In genomic region chr7:44281586-44281985, GRCm38 (mm10) we compare ENCODE assay signal across 27 mouse cellular contexts. TPM values are rescaled to one million over a fixed set of nuclear protein-coding genes. Genes with fewer than 3 reads are reported as not detected.
DNase-seq lines count a peak whose midpoint lies in the region; ATAC-seq lines count a peak whose summit lies in the region.
"Had no signal": no experiment of that assay in that cellular context is flagged by ENCODE, and none has a peak within 500 bp of the region (broad histone marks: within the 10 kb centered on the region; RNA-seq: fewer than 3 reads in every experiment).

No protein-coding gene starts in this region.

- H3K36me3 ChIP-seq in midbrain, embryonic 14.5 days (ENCODE audit: control insufficient read depth, insufficient read depth, low read length) = no peaks in the 10 kb centered on the region
- H3K36me3 ChIP-seq in midbrain, embryonic 10.5 days = no peaks in the 10 kb centered on the region
- no peaks in the 10 kb centered on the region for H3K36me3 ChIP-seq in midbrain, embryonic 15.5 days (replicated peaks)
- H3K36me3 ChIP-seq: embryonic facial prominence, embryonic 15.5 days; G1E; heart, embryonic 13.5 days; hindbrain, embryonic 13.5 days; limb, embryonic 12.5 days had no signal

- H3K4me1 ChIP-seq in midbrain, embryonic 14.5 days (ENCODE audit: control insufficient read depth, insufficient read depth, low read length) = no peaks in the 10 kb centered on the region
- H3K4me1 ChIP-seq in midbrain, embryonic 10.5 days = peaks cover 5% of the 10 kb centered on the region; the same call in 1 of the 2 replicates
- peaks cover 8% of the 10 kb centered on the region for H3K4me1 ChIP-seq in midbrain, embryonic 15.5 days
- H3K4me1 ChIP-seq: embryonic facial prominence, embryonic 15.5 days; heart, embryonic 13.5 days; limb, embryonic 12.5 days had no signal

- H3K9ac ChIP-seq in midbrain, embryonic 14.5 days (replicated peaks; ENCODE audit: low read length) = no peak overlapping the region
- H3K9ac ChIP-seq in midbrain, embryonic 15.5 days = no peak overlapping the region
- H3K9ac ChIP-seq: embryonic facial prominence, embryonic 15.5 days; heart, embryonic 13.5 days; hindbrain, embryonic 13.5 days; limb, embryonic 12.5 days; liver, postnatal 0 days had no signal

- H3K27ac ChIP-seq in midbrain, embryonic 14.5 days (replicated peaks; ENCODE audit: low read depth, low read length) = no peak overlapping the region
- H3K27ac ChIP-seq in midbrain, embryonic 10.5 days (replicated peaks) = no peak overlapping the region
- 0 out of 2 replicates have a peak overlapping the region, but pooled peaks have one; percentile 4 for H3K27ac ChIP-seq in midbrain, embryonic 15.5 days
- H3K27ac ChIP-seq: embryonic facial prominence, embryonic 15.5 days; heart, adult 2 months; heart, embryonic 13.5 days; hindbrain, embryonic 13.5 days; limb, embryonic 12.5 days; macrophage had no signal

- no peak for DNase-seq in frontal cortex, postnatal 10 days (ENCODE audit: low spot score in 2 of 2)
- peak; percentile 30 for DNase-seq in midbrain, embryonic 14.5 days
- no peak for DNase-seq in midbrain, embryonic 10.5 days (ENCODE audit: low spot score)
- no peak for DNase-seq in kidney, adult 8-10 months
- DNase-seq in cerebellum, postnatal 10 days = no peak
- DNase-seq: adrenal gland, postnatal 10 days; B cell, adult 2 months; cerebellum, adult 9-10 months; gastrocnemius, postnatal 36 days; heart, adult 2 months; heart, postnatal 14 days; kidney, adult 2 months; kidney, postnatal 10 days; liver, postnatal 0 days; right cerebral cortex, postnatal 25 days; spleen, adult 18-20 months had no signal

- H3K9me3 ChIP-seq in midbrain, embryonic 14.5 days (ENCODE audit: control insufficient read depth, low read length) = no peaks in the 10 kb centered on the region
- H3K9me3 ChIP-seq in midbrain, embryonic 10.5 days (replicated peaks) = no peaks in the 10 kb centered on the region; the same call in 1 of the 2 replicates
- no peaks in the 10 kb centered on the region for H3K9me3 ChIP-seq in midbrain, embryonic 15.5 days
- H3K9me3 ChIP-seq: G1E; hindbrain, embryonic 13.5 days had no signal

- WGBS in midbrain, embryonic 14.5 days = 76% methylated on average over 7 of the region's 7 CpGs
- WGBS in midbrain, embryonic 10.5 days = 83% methylated on average over 7 of the region's 7 CpGs
- 67% methylated on average over 7 of the region's 7 CpGs for WGBS in midbrain, embryonic 15.5 days

- ATAC-seq in frontal cortex, adult (ENCODE audit: low TSS enrichment) = peak; percentile 23; the same call in 1 of the 2 replicates
- no peak for ATAC-seq in midbrain, embryonic 14.5 days (ENCODE audit: low FRiP score, low TSS enrichment)
- ATAC-seq in midbrain, embryonic 15.5 days (replicated peaks) = peak; percentile 67
- ATAC-seq: liver, postnatal 0 days; lung, postnatal 0 days had no signal

- H3K4me2 ChIP-seq in midbrain, embryonic 14.5 days (ENCODE audit: low read length) = no peak overlapping the region
- no peak overlapping the region for H3K4me2 ChIP-seq in midbrain, embryonic 15.5 days
- H3K4me2 ChIP-seq: embryonic facial prominence, embryonic 15.5 days; heart, embryonic 13.5 days; hindbrain, embryonic 13.5 days; limb, embryonic 12.5 days; liver, embryonic 11.5 days had no signal

- H3K4me3 ChIP-seq in midbrain, embryonic 14.5 days (replicated peaks; ENCODE audit: low read depth, low read length) = no peak overlapping the region
- no peak overlapping the region for H3K4me3 ChIP-seq in midbrain, embryonic 10.5 days
- H3K4me3 ChIP-seq in midbrain, embryonic 15.5 days = no peak overlapping the region
- H3K4me3 ChIP-seq: embryonic facial prominence, embryonic 15.5 days; heart, adult 2 months; heart, embryonic 13.5 days; hindbrain, embryonic 13.5 days; limb, embryonic 12.5 days had no signal

- H3K27me3 ChIP-seq in midbrain, embryonic 14.5 days (ENCODE audit: control insufficient read depth, insufficient read depth, low read length) = no peaks in the 10 kb centered on the region
- 0 out of 2 replicates have a peak, but pooled peaks cover 8% of the 10 kb centered on the region for H3K27me3 ChIP-seq in midbrain, embryonic 10.5 days (ENCODE audit: low read depth, poor library complexity, severe bottlenecking)
- H3K27me3 ChIP-seq in midbrain, embryonic 15.5 days (replicated peaks) = no peaks in the 10 kb centered on the region
- H3K27me3 ChIP-seq: embryonic facial prominence, embryonic 15.5 days; hindbrain, embryonic 13.5 days had no signal

RNA-seq across cellular contexts. Expression of gene Gm15517, which starts 20.3 kb away (rescaled TPM):
- 1.8 TPM in 1 of 2 replicates, not detected in the other for polyA plus RNA-seq in midbrain, embryonic 14.5 days (2014; fragmentation: Nextera tagmentation; extraction: Ambion mirVana)
- not detected in 2 replicates for polyA plus RNA-seq in midbrain, embryonic 10.5 days (2016; fragmentation: Nextera tagmentation; extraction: Ambion mirVana)
- polyA plus RNA-seq in midbrain, embryonic 15.5 days (2015; fragmentation: Nextera tagmentation; extraction: Ambion mirVana) = not detected in 2 replicates
- polyA plus RNA-seq: embryonic facial prominence, embryonic 15.5 days; G1E; heart, adult 2 months; heart, embryonic 13.5 days; hindbrain, embryonic 13.5 days; intestine, embryonic 14.5 days; kidney, adult 2 months; limb, embryonic 12.5 days; liver, embryonic 11.5 days; liver, postnatal 0 days; lung, postnatal 0 days; macrophage had no signal

RNA-seq across cellular contexts. Expression of gene Acp4, which starts 24.4 kb away (rescaled TPM):
- not detected in 2 replicates for polyA plus RNA-seq in midbrain, embryonic 14.5 days (2014; fragmentation: Nextera tagmentation; extraction: Ambion mirVana)
- polyA plus RNA-seq in midbrain, embryonic 10.5 days (2016; fragmentation: Nextera tagmentation; extraction: Ambion mirVana) = 0.17 TPM in 1 of 2 replicates, not detected in the other
- polyA plus RNA-seq in midbrain, embryonic 15.5 days (2015; fragmentation: Nextera tagmentation; extraction: Ambion mirVana) = 0.21 TPM in 1 of 2 replicates, not detected in the other
- polyA plus RNA-seq: G1E; heart, adult 2 months; heart, embryonic 13.5 days; intestine, embryonic 14.5 days; kidney, adult 2 months; limb, embryonic 12.5 days; liver, embryonic 11.5 days; liver, postnatal 0 days; lung, postnatal 0 days; macrophage had no signal

RNA-seq across cellular contexts. Expression of gene Clec11a, which starts 25.1 kb away (rescaled TPM):
- 4.6 and 4.7 TPM in 2 replicates for polyA plus RNA-seq in midbrain, embryonic 14.5 days (2014; fragmentation: Nextera tagmentation; extraction: Ambion mirVana)
- polyA plus RNA-seq in midbrain, embryonic 10.5 days (2016; fragmentation: Nextera tagmentation; extraction: Ambion mirVana) = 2.2 and 2.4 TPM in 2 replicates
- 3.6 and 3.9 TPM in 2 replicates for polyA plus RNA-seq in midbrain, embryonic 15.5 days (2015; fragmentation: Nextera tagmentation; extraction: Ambion mirVana)

RNA-seq across cellular contexts. Expression of gene Shank1, which starts 28.5 kb away (rescaled TPM):
- 35.1 and 37.8 TPM in 2 replicates for polyA plus RNA-seq in midbrain, embryonic 14.5 days (2014; fragmentation: Nextera tagmentation; extraction: Ambion mirVana)
- 1.5 and 2.6 TPM in 2 replicates for polyA plus RNA-seq in midbrain, embryonic 10.5 days (2016; fragmentation: Nextera tagmentation; extraction: Ambion mirVana)
- 39.8 and 46.5 TPM in 2 replicates for polyA plus RNA-seq in midbrain, embryonic 15.5 days (2015; fragmentation: Nextera tagmentation; extraction: Ambion mirVana)
- polyA plus RNA-seq: liver, postnatal 0 days; macrophage had no signal

RNA-seq across cellular contexts. Expression of gene 2410002F23Rik, which starts 35.1 kb away (rescaled TPM):
- polyA plus RNA-seq in midbrain, embryonic 14.5 days (2014; fragmentation: Nextera tagmentation; extraction: Ambion mirVana) = 199 and 211 TPM in 2 replicates
- 172 and 189 TPM in 2 replicates for polyA plus RNA-seq in midbrain, embryonic 10.5 days (2016; fragmentation: Nextera tagmentation; extraction: Ambion mirVana)
- 232 and 240 TPM in 2 replicates for polyA plus RNA-seq in midbrain, embryonic 15.5 days (2015; fragmentation: Nextera tagmentation; extraction: Ambion mirVana)
